Mouse (Mus musculus): ENCODE results near the gene Fam78b.

Gene Fam78b

DNA sequence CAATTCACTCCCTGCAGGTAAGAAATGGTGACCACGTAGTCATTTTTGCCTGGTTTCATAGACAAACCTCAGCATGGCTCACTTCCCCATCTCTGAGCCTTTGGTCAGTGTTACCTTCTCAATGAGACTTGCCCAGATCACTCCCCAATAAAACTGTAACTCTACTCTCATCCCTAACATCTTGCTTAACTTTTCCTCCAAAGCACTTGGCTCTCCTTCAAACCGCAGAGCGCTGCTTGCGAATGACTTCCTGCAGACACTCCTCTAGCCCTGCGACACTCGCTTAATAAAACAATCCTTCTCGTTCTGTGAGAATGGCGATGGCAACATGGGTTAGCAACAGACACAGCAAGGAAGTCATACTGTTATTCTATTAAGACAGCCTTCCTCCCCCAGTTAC, 100.8 kb downstream of the Fam78b start:
- peak; percentile 34 for DNase-seq

DNA sequence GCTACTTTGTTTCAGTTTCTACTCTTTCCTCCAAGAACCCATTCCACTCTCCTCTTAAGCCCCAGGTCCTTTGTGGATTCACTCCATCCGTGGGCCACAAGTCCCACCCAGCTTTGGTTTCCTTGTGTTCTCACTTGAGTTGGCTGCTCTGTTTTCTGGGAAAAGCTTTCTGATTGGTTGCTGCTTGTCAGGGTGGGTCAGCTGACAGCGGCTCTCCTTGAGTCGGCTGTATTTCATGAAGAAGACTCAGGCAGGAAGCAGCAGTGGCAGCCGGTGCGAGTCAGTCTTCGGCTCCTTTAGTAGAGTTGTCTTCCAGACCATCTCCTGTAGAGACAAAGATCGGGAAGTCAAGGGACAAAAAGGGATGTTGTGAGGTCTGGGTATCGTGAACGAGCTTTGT, 101.3 kb downstream of the Fam78b start:
- no peak for DNase-seq

DNA sequence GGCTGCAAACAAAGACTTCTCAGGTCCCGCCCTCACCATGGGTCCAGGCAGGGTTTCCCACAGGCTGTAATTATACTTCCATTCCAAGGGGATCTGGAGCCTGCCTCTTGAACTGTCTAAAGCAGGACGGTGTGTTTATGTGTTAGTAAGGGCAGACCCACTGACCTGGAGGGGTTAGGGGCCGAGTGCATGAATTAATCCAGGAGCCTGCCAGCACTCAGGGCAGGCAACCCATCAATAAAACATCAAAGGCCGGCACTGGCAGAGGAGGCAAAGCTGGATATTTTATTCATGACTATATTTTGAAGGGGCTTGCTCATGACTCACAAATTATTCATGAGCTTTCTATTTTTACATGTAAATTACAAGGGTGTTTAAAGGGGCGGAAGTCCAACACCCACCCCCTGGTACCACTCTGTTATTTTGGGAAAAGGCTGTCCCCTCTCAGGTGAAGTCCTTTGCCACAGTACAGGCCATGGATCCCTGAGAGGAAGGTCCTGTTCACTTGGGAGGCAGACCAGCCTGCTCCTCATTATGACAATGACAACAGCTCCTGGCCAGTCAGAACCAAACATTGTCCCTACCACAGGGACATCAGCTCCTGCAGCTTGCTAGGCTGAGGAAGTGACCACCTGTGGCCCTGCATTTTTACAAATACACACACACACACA, 103.9 kb downstream of the Fam78b start:
- DNase-seq, result no peak

DNA sequence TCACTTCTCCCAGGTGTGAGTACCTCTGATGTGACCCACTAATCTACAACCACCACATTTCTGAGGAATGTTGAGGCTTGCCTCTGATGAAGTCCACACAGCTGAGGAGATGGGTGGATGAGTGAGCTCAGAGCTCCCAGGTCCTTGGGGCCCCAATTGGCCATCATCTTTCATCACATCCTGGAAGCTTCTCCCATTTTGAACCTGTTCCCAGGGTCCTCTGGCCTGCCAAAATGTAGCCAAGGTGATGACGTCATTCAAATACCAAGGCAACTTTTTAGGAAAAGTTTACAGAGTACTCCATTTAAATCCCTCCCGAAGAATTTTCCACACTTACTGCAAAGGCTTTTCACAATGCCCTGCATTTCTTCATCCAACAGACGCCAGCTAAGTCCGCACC, 104.7 kb downstream of the Fam78b start:
- DNase-seq, result no peak

DNA sequence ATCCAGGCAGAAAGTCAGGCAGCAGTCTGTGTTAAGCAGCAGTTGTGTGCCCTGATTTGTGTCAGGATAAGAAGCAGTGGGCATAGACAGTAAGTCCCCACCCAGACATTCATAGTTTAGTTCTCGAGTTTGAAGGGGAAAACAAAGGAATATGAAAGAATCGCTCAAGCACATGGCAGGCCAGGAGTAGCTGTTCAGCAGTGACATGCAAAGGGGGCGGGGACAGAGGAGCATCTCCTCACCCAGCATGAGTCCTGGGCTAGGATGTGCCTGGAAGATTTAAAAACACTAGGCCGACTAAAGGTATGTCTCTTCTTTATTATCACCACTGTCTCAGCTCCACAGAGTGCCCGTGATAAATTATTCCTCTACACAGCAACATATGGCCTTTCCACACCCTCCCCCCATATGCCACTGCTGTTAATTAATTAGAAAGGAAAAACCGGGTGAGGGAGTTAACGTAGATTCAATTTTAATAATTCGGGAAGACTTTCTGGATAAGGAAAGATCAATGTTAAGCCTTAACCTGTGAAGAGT, 107.8 kb downstream of the Fam78b start:
- no peak for DNase-seq

DNA sequence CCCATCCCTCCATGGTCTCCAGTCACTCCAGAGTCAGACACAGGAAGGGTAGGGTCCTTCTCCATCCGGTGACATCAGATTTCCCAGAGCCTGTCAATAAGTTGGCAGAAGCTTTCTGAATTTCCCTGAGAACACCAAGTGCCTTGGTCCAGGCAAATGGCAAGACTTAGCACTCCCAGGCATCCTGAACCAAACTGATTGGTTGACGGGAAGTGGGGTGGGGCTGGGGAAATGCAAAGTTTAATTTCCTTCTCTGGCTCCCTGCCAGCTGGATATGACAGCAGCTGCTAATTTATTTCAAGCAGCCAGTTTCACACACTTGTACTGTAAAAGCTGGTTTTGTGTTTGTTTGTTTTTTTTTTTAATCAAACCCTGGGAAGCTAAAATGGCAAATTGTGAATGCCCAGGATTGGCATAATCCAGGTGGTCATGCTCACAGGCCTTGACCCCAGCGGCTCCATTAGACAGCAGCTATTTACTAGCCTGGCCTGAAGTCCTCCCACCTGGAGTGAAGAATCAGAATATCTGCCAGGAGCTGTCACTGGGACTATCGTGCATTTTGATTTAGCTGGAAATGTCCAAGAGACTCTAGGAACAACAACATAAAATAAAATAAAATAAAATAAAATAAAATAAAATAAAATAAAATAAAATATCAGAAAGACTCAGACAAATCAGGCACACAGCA, 113.3 kb downstream of the Fam78b start:
- peak; percentile 11 for DNase-seq

DNA sequence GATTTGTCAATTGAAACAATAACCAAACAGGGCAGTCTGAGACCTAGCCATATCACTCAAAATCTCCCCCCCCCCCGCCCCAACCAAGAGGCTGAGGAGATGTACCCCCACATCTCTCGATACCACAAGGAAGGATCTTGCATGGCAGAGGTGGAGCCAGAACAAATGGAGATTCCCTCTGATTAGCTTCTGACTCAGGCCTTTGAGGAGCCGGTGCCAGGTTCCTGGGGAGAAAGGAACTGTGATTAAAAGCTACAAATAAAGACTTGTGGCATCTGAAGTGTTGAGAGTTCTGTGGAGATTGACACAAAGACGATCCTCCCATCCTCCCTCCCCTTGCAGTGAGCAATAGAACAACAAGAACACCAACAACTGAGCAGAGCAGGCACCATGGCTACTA, 113.9 kb downstream of the Fam78b start:
- DNase-seq, result no peak

DNA sequence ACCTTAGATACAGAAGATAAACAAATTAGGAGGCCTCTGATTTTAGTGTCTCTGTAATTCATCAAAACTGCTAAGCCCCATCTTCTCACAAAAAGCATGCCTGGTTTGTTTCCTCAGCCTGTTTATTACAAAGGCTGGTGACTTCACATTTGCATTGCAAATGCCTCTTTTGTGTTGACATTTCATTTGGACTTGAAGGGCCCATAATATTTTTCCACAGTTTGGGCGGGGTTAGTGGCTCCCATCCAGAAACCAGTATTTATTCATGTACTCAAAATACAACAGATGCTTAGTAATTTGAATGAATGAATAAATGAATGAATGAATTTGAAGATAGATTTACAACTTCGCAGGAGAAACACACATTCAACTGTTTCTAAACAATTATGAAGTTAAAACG, 115.5 kb downstream of the Fam78b start:
- DNase-seq, result no peak

DNA sequence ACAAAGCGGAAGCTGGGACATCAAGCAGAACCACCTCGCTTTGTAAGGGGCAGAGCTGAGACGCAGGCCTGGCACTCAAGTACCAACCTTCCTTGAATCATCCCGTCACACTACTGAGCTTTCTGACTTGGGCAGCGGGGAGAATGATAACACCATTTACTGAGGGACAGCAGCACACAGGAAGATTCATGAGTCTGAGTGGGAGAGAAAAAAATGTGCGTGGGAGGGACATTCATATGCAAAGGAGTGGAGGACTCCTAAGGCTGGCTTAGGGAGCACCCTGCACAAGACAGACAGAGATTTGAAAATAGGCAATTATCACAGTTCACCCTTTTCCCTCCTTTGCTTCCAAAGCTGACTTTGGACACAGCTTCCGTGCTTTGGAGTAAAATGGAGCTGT, 117.8 kb downstream of the Fam78b start:
- no peak for DNase-seq

DNA sequence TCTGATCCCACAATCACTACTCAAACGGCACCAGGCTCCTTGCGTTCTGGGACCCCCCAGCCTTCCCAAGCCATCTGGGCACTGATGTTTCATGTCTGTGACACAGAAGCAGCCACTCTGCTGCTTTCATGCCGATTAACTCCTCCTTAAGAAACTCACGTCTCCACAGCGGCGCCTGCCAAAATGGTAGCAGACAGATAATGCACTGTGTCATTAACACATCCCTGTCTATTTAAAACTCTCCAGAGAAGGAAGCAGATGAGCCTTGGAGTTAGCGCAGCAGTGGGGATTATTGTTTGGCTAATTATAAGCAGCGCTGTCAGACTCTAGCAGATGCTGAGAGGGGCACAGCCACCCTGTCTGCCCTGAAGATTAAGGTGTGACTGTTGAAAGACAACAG, 118.2 kb downstream of the Fam78b start:
- no peak for DNase-seq

DNA sequence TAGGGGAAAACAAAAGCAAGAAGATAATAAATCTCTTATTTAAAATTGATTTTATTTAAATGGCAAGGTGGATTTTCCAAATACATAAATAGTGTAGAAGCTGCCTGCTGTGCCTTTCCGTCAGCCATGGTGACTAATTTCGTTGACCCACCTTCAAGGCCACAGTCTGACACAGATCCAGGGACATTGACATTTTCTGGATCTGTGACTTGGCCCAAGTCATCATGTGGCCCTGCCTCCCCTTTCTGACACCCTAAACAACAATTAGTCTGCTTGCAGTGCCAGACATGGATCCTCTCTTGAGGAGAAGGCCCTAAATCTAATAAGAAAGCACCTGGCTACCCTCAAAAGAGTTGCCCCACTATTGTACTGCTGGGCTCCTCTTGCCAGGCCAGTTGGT, 121.2 kb downstream of the Fam78b start:
- DNase-seq, result no peak

DNA sequence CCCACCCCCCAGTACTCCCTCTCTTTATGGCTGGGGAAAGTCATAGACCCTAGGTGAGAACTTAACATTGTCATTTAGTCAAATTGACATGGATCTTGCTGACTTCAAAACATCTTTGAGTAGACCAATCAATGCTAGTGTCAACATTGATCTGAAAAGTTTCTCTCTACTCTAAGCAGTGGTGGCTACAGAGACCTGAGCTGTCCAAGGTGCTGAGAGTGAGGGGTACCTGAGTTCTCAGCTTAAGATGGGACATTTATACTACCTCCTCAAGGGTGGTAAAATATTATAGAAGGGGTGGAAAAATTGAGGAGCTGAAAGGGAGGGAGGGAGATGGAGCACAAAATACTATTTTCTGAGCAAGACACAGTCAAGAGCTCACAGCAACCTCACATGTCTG, 122.3 kb downstream of the Fam78b start:
- DNase-seq, result peak; percentile 30

DNA sequence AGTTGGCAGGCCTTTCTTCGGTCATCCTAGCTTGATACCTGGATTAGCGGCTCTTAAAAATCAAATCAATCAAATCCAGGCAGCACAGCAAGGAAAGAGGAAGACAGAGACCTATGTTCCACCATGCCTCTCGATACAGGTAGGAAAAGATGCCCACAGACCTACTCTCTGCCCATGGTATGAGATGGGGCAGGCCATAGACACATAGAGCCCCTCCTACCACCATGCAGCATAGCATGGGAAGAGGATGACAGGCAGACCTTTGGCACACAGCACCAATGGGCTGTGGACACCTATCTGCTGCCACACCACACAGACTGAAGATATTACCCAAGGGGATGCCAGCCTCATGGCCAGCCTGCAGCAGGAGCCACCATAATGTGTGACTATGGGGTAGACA, 124.7 kb downstream of the Fam78b start:
- no peak for DNase-seq

DNA sequence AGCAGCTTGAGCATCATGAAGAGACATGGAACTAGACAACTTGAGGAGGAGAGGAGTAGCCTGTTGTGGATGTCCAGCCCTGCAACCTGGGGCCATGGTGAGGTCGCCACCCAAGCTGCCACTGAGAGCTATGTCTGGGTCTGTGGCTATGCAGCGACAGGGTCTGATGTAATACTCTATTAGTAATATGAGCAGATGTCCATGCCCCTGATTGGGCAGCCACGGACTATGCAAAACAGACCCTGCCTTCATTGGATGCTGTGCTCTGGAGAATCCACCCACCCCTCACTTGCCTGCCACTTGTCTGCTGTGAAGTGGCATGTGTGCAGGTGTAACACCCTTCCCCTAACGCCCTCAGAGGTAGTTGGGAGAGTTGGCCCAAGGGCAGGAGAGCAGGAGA, 125.1 kb downstream of the Fam78b start:
- DNase-seq, result no peak

DNA sequence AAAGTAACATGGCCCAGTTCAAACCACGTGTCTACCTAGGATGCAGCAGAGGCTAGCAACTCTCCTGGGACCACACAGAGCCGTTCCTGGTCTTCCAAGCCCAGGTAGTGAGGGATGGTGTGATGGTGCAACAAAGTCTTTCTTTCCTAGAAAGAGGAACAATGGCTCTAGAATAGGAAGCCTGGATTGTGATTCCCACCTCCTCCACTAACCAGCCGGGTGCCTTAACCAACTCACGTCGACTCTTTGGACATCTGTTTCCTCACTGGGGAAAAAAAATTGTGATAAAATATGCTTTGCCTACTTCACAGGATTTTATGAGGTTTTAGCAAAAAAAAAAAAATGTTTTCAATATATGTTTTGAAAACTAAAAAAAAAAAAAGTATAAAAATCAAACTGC, 134.5 kb downstream of the Fam78b start:
- DNase-seq, result no peak

Measured in kidney, postnatal 10 days (tissue).